Mouse (Mus musculus) cerebellum, adult 9-11 months (tissue): ENCODE measurements around the gene Sez6l2.
A peak's percentile ranks its signal among the peaks of the same experiment; 100 is the strongest.
"Not testable (repeated sequence)": the region's sequence is repeated elsewhere in the genome, so short reads cannot be mapped to it uniquely, and the experiment has no call there.

Experiments
- DNase-seq: peaks from one replicate; pipeline ENCODE4 v3.0.0; 2022

The Sez6l2 gene

DNA sequence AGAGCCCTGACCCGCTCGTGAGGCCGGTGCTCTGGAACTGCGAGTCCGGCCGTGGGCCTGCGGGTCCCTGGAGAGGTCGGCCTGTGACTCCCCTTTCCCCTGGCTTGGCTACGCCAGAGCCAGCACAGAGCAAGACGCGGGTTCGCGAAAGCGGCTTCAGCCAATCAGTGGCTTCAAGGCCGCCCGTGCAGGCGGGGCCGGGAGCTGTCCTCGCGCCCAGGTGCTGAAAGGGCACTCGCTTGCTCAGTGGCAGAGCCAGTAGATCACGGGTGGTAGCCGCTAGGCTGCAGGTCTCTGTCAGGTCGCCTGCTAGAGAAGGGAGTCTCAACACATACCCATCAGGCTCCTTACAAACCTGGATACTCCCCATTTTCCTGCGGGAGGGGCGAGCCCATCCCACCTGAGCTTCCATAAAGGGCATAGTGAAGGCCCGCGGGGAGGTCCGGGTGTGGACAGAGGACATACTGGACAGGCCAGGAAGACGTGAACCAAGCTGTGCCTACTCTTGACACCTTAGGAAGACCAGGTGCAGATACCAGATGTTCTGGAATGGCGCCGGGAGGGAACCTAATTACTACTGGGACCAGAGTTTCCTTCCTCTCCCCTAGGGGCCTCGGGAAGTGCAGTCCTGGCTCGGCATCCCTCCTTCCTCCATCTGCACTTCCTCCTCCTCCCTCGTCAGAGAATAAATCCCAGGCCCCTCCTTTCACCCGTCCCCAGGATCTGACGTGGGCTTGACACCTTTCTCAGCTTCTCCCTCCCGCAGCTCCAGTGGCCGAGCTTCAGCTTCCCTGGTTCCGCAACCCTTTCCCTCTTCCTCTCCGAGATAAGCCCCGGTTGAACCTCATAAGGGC, at the start of gene Sez6l2:
Sez6l2 (plus strand) TSS at position 771 of the 854 bp plus-strand sequence.
- peak; percentile 94 for DNase-seq

DNA sequence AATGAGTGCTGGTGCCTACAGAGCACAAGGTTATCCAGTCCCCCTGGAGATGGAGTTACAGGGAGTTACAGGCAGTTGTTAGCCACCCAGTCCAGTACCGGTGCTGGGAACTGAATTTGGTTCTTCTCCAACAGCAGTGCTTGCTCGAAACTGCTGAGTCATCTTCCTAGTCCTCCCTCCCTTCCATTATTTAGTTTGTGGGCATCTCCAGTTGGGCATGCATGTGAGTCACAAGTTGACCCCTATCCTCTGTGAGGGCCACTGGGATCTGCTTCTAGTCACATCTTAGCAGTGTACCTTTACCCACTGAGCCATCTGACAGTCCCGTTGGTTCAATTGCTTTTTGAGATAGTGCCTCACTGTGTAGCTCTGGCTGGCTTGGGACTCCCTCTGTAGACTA, 44.8 kb upstream of the Sez6l2 start:
- no peak for DNase-seq

DNA sequence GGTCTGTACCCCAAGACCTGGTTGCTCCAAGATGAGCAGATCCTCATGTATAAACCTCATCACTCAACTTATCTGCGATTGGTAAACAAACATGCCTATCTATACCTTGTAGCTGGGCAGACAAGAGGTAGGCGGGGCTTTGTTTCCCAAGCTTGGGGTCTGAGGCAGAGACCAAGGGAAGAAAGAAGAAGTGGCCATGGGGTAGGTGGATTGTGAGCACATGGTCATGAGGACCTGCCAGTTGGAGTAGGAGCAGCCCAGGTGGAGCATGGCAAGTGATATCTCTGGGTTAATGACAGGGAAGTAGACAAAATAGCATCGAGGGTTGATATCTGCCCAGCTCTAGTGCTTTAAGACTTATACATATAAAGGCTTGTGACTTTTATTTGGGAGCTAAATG, 35.5 kb upstream of the Sez6l2 start:
- no peak for DNase-seq

DNA sequence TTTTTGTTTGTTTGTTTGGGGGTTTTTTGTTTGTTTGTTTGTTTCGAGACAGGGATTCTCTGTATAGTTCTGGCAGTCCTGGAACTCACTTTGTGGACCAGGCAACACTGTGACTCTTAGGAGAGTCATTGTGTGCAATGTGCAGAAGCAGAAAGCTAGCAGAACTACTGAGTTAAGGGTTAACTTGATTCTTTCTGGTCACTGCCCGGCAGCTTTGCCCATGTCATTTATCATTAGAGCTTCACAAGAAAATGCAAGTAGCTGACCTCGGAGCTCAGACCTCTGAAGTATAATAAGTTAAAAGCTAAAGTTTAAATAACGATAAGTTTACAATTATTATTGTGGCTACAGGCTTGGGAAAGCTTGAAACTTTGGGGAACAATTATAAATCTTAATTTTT, 32.0 kb upstream of the Sez6l2 start:
- DNase-seq, result not testable (repeated sequence)

DNA sequence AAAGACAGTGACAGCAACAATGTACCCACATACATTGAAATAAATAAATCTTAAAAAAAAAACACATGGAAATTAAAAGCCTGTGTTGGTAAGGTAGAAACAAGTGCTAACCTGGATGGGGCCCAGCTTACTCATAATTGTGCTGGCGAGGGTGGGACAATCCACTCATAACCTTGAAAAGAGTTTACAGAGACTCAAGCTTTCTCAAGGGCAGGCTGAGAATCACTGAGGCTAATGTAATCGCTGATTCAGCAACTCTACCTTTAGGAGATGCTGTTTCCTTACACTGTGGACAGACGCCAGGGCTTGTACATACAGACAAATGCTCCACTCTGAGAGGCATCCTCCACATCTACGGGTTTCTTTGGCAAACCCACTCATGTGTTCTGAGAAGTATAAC, 30.4 kb upstream of the Sez6l2 start:
- DNase-seq, result no peak

DNA sequence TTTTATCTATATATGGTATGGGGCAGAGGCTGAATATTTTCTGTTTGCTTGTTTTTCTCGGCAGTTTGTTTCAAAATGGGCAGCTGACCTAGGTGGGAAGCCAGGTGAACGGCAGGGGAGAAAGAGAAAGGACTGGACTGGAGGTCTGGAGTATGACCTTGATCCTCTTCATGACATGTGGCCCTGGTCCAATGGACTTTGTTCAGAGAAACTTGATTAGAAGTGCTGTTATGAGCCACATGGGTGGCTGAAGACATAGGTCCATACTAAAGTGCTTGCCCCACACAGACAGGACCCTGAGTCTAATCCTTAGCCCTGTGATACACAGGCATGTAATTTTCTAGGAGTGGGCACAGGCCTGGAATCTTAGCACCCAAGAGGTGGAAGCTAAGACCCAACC, 28.8 kb upstream of the Sez6l2 start:
- no peak for DNase-seq

DNA sequence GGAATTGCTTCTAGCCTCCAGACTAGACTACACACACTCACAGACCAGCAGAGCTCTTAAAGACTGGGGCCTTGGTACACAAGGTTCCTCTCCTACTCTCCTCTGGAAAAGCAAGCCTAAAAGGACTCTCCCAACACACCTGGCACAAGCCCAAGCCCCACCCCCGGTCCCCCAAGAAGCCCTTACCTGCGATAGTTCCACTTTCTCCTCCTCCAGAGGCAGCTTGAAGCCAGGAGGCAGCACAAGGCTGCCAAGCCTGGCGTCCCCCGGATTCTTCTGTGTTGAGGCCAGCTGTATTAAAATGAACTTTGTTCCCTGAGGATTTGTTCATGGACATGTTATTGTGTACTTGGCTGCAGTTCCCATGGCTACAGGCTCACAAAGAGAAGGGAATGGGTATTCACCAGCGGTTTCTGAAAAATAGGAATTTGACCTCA, 27.7 kb upstream of the Sez6l2 start, which contains the start of gene Tmem219:
Tmem219 (minus strand) TSS at position 294 of the 437 bp plus-strand sequence.
- DNase-seq, result no peak

DNA sequence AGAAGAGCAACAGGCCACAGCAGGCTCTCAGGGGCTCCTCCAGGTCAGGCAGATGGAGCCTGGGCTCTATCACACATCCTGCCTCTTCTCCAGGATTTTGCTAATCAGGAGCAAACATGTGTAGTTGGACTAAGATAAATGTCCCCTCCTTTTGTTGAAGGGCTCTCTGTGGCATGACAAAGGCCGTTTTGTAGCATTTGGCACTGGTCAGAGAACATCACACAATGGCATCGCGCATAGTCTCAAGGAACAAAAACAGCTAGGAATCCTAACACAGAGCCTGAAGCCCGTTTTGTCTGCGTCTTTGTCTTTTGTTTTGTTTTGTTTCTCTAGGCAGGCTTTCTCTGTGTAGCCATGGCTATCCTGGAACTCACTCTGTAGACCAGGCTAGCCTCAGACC, 26.4 kb upstream of the Sez6l2 start:
- no peak for DNase-seq

DNA sequence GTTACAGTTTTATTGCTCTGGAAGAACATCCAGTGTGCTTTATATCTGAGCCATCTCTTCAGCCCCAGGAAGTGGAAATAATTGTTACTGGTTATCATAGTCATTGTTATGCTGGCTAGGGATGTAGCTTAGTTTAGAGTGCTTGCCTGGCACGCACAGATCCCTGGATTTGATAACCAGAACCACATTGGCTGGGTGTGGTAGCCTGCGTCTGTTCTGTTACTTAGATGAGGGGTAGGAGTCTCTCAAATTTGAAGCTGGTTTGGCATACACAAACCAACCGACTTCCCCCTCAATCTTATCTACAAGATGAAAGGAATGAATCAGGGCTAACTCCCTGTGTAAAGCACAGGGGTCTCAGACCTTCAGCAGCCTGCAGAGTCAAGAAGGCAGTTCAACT, 24.1 kb upstream of the Sez6l2 start:
- no peak for DNase-seq

DNA sequence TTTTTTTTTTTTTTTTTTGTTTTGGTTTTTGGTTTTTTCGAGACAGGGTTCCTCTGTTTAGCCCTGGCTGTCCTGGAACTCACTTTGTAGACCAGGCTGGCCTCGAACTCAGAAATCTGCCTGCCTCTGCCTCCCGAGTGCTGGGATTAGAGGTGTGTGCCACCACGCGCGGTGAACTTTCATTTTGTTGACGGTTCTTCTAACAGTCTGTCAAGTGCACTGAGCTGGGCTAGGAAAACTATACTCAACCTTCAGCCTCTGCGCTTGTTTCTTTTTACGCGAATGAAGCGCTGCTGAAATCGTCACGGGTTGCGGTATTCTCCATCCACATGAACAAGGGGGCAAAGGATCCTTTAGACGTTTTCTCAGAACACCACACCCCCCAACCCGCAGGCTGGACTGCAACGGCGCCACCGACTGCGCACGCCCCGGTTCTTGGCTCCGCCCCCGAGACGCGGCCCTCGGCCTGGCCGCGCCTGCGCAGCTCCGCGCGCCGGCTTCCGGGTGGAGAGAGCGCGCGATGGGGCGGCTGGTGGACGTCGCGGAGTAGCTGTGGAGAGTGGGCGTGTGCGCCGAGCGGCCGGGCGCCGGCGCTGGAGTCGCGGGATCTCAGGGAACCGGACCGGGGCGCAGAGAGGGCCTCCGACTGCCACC, 21.9 kb upstream of the Sez6l2 start, which contains the start of gene Kctd13:
Kctd13 (plus strand) TSS at position 496 of the 654 bp plus-strand sequence.
- peak; percentile 92 for DNase-seq

DNA sequence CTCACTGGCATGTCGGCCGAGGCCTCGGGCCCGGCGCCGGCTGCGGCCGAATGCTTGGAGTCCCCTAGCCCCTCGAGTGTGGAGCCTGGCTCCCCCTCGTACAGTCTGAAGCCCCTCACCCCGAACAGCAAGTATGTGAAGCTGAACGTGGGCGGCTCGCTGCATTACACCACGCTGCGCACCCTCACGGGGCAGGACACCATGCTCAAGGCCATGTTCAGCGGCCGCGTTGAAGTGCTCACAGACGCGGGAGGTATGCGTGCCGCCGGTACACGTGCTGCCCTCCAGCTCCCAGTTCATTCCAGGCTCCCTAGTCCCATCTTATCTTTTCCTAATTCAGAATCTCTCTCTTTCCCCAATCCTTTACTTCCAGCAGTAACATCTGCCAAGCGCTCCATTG, 21.3 kb upstream of the Sez6l2 start:
- DNase-seq, result no peak

DNA sequence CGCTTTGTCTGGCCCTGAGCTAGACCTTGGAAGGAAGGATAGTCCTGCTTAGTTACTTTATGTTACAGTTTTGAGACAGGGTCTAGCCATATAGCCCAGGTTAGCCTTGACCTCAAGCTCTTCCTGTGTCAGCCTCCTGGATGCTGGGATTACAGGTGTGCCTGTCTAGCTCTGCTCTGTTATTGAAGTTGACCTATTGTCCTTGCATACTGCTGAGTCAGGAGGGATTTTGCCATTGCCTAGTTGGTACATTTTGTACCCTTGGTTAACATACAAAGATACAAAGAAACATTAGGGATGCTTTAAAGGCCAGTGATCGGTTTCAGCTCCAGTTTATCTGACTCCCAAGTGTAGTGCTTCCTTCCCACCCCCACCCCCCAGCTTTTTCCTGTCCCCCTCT, 17.7 kb upstream of the Sez6l2 start:
- no peak for DNase-seq

DNA sequence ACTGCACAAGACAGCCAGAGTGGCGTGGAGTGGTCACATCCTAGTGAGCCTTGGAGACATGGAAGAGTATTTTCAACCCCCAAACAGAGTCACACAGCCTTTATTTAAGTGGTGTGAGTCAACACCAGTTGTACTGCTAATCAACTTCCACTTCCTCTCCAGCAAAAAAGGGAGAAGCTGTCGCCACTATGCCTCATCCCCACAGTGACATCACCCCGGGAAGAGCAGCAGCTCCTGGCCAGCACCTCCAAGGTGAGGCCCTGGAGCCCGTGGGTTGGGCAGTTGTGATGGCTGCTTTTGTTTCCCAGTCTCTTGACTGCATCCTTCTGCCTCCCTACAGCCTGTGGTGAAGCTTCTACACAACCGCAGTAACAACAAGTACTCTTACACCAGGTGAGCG, 9.2 kb upstream of the Sez6l2 start:
- no peak for DNase-seq

DNA sequence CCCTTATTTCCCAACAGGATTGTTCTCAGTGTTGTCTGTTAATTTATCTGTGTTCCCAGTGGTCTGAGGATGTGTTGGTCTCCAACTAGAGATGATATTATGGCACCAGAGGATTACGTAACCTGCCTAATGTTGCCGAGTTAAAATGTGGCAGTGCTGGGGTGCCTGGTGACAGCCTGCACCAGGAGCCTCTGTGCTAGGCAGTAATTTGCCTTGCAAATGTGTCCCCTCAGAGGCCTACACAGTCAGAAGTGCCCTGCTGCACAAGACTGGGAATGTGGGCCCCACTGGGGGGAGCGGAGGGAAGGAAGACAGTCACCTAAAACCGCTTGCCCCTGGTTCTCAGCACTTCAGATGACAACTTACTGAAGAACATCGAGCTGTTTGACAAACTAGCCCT, 8.6 kb upstream of the Sez6l2 start:
- no peak for DNase-seq

DNA sequence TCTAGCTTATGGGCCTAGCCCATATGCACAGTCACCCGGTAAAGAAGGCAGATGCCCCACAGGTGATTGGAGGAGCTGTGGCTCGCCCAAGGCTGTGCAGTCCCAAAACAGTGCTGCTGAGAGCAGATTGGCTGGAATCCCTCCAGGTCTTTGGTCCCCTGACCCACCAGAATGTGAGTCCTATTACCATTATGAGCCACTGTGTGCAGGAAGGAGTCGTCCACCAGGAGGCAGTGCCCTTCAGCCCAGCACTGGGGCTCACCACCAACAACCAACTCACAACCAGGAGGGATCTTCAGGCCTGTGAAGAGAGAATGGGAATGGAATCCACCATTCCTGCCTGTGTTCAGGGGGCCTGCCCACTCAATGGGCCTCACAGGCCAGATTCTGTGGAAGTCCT, 3.8 kb upstream of the Sez6l2 start:
- peak; percentile 70 for DNase-seq

DNA sequence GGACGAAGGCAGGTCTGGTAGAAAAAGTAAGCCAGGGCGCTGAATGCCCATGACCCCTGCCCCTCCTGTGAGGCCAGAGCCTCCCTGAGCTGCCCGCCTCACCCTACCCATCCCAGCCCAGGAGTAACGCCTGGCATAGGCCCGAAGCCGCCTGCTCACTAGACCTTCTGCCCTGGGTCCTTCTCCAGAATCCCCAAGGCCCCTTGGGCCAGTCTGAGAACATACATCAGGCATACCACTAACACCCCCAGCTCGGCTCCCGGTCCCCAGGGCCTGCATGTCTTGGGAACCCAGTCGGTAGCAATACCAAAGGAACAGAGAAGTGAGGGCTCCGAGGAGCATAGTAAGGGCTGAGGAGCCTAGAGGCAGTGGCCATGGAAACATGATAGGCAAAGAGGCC, 1.7 kb upstream of the Sez6l2 start:
- peak; percentile 62 for DNase-seq

DNA sequence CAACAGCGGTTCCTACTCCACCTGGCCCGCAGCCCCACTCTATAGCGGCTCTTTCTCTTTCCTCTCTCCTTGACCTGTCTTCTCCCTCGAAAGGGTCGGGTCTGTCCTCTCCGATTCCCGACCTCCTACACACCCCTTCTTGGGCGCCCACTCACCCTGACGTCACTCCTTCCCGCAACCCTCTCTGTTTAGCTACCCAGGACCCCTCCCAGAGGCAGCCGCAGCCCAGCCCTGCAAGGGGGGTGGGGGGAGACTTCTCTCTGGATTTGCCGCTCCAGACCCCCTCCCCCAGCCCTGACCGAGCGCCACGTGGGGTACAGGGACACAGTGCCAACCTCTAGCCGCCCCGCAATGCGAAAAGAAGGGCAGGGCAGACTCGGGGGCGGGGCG, 965 bp upstream of the Sez6l2 start, which contains the start of gene Asphd1:
Asphd1 (minus strand) TSS at position 180 of the 390 bp plus-strand sequence.
- DNase-seq, result no peak

DNA sequence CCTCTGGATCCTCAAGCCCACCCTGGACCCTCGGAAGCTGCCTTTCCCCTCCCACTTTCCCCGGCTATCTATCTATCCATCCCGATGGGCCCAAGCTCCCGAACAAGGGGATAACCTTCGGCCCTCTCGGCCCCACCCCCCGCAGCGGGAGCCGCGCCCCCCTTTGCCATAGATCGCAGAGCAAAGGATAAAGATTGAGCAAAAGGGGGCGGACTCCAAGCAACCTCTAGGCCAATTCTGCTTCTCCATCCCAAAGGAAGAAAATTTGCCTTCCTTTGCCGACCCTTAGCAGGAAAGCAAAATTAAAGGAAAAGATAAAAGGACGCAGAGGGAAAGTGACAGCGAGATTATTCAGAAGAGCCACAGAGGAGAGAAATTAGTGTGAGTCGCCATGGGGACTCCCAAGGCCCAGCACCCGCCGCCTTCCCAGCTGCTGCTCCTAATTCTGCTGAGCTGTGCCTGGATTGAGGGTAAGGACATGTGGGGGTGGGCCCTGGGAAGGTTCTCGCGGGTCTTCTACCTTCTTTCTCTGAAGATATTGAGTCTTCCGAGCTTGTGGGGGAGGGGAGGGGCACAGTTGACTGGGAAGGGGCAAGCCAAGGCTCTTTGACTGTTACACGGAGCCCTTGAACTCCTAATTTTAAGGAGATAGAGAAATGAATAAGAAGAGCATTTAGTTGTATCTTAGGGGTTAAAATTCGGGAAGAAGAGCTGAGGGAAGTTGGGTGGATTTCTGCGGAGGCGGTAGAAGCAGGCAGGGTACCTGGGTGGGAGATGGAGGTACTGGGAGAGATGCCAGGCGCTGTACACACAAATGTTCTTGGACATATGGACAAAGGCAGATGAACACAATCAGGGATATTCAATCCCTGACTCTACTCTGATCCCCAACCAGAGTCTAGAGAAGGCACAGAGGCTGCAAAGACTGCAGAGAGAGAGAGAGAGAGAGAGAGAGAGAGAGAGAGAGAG, 568 bp downstream of the Sez6l2 start:
- peak; percentile 75 for DNase-seq

DNA sequence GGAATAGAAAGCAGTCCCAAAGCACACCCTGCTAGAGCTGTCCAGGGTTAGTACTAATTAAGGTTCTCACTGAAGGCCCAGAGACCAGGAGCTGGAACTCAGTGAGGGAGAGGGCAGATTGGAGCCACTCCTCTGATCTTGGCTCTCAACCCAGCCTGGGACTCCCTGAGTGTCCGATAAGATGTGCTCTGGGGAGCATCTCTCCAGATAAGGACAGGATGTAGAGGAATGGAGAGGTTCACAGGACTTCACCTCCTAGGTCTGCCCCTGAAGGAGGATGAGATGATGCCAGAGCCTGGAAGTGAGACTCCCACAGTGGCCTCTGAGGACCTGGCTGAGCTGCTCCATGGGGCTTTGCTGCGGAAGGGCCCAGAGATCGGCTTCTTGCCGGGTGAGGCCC, 1.4 kb downstream of the Sez6l2 start:
- peak; percentile 61 for DNase-seq

DNA sequence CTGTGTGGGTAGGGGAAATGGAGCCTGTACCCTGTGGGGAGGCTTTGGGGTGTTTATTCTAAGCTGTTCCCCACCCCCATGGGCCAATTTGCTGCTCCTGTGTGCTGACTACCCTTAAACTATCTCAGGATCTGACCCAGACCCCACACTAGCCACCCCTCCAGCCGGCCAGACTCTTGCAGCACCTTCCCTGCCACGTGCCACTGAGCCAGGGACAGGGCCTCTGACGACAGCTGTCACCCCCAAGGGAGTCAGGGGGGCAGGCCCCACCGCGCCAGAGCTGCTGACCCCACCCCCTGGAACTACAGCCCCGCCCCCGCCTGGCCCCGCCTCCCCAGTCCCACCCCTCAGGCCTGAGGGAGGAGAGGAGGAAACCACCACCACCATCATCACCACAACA, 2.3 kb downstream of the Sez6l2 start:
- DNase-seq, result peak; percentile 65

DNA sequence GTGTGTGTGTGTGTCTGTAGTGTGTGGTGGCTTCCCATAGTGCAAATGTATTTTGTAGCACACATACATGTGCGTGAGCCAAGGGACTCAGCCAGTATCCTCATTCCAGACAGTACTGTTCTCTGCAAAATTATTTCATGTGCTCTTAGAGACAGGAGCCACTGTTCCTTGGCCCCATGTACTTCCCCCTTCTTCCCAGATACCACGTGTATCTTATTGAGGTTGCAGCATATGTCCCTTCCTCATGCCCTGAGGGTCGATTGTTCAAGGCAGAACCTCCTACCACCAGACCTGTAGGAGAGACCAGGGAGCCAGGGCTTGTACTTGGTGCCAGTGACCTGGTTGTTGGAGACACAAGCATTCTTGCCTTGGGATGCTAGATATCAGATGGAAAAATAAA, 4.8 kb downstream of the Sez6l2 start:
- DNase-seq, result no peak

DNA sequence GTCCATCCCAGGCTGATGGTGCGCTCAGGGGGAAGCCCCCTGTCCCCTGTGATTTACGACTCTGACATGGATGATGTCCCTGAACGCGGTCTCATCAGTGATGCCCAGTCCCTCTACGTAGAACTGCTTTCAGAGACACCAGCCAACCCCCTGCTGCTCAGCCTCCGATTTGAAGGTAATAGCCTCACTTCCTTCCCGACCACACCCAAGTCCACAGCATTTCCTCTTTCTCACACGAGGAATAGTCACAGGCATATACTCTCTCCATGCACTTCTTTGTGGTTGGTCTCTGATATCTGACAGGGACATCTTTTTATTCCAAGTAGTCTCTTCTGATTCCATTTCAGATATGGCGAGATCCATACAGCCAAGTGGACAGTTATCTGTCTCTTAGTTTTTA, 9.4 kb downstream of the Sez6l2 start:
- DNase-seq, result no peak

DNA sequence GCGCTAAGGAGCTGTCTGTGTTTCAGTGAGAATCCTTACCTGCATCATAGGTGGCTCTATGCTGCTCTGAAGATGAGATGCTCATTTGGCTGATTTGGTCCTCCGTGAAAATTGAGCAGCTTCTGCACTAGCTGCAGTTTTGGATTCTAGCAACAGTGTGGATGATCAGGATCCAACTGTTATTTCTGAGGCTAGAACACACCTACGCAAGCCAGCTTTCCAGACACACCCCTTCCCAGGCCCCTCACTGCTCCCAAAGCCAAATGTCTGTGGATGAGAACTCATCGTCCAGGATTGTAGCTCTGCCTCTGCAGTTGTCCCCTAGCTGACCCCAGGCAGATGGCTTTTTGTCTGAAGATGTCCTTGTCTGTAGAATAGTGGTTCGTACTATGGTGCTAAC, 10.7 kb downstream of the Sez6l2 start:
- no peak for DNase-seq
